Mouse (Mus musculus) erythroid progenitor cell, adult 5-6 weeks (primary cell): ENCODE results near the gene Wwc2. TPM values are rescaled to one million over a fixed set of nuclear protein-coding genes. Genes with fewer than 3 reads are reported as not detected.

ENCODE experiments used
- ATAC-seq: replicated peaks from 2 replicates; pipeline ENCODE4 v1.8.0; 2016; ENCODE audit warnings: moderate number of reproducible peaks, mild to moderate bottlenecking, moderate TSS enrichment, inconsistent platforms; ENCODE audit not compliant: poor library complexity, low FRiP score, severe bottlenecking
- total RNA-seq, 2 experiments: library from RNA; stranded (forward) in 1 of 2; stranded (reverse) in 1 of 2; fragments of 150-400 nt in 1 of 2; fragments of 186-747, 209-891 nt in 1 of 2; gene quantifications; 2 replicates each; pipeline versions ENCODE4 v1.2.3 to v1.2.4; 2015 to 2017; ENCODE audit warnings: low replicate concordance in 2 of 2

Wwc2 gene
- under 0.01 and 0.84 TPM in 2 replicates for total RNA-seq (2015; ENCODE audit: low replicate concordance)
- total RNA-seq (2017; ENCODE audit: low replicate concordance) = 0.53 and 0.64 TPM in 2 replicates

DNA sequence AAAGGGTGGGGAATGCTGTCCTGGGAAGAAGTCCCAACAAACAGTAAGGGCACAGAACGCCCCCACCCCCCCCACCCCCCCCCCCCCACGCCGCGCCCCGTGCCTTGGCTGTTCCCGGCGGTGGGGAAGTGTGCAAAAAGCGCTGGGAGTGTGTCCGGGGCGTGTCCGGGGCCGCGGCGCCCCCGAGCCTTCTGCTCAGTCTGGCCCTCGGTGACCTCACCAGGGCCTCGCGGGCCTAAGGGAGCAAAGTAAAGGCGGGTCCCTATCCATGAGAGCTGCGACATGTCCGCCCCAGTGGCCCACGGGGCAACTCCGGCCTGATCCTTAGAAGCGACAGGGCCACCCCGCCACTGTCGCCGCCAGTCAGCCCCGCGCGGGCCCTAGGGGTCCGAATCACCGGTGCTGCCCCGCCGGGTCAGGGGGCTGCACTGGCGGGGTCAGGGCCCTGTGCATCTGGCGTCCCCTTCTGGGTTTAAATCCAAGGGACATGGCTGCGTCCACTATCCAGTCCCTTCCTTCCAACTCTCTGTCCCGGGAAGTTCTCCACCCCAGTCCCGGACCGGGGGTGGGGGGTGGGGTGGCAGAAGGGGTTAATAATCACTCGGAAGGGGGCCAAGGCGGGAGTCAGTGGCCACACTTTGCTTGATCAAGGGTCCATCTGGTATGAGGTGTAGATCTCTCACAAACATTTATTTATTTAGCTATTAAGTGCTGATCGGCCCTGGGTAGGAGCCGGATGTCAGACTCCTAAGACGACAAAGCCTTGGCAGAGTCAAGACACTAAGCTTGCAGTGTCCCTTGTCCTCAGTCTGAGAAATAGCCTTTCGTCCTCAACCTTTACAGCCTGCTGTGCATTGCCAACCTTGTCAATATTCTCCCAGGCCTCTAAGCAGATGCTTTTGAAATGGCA, at the start of gene Wwc2:
Wwc2 (minus strand) TSS at position 14 of the 910 bp plus-strand sequence.
- no peak for ATAC-seq

DNA sequence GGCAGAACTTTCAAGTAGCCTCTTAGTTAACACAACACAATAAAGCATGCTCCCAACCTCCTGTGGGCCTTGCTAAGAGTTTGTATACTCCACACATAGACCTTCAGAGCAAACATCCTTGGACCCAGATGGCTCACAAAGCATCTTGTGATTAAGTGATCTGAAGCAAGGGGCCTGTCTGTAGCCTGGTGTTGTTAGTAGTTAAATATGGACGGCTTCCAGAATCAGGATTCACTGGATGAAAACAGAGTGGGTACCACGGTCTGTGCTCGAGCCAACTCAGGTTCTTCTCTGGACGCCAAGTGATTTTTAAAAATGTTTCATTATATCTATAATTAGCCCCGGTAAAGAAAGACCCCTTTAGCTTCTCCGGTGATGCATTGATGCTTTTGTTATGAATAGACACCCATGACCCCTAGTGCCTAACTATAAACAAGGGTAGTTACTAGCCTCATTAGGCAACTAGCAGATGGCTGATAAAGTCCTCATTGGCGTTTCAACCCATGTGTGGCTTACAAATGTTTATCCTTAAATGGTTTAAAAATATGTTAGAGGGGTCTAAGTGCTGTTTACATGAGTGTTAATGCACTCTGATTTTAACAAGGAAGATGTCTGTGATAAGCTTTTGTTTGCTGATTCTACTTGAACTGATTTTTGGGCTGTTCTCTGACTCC, 47.7 kb upstream of the Wwc2 start:
- no peak for ATAC-seq

DNA sequence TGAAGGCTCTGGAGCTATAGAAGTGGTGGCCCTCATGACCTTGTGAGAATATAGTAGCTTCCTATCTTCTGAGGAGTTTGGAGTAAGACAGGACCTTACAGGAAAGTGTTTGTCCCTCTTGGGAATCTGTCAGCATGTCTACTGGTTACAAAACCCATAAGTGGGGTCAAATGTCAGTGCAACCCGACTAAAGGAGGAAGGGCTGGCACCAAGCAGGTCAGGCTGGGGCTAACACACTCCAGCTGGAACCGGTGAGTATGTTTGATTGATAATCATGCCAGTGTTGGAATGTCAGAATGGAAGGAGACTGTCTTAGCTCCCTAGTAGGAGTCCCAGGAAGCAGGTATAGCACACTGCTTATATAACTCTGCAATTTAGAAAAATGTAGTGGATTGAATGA, 41.3 kb upstream of the Wwc2 start:
- no peak for ATAC-seq

- no peak for ATAC-seq
Measured at GRCm38 (mm10) chr8:48030667-48031066, 39.9 kb upstream of the Wwc2 start.

- no peak for ATAC-seq
Measured at GRCm38 (mm10) chr8:48026796-48027195, 36.1 kb upstream of the Wwc2 start.

DNA sequence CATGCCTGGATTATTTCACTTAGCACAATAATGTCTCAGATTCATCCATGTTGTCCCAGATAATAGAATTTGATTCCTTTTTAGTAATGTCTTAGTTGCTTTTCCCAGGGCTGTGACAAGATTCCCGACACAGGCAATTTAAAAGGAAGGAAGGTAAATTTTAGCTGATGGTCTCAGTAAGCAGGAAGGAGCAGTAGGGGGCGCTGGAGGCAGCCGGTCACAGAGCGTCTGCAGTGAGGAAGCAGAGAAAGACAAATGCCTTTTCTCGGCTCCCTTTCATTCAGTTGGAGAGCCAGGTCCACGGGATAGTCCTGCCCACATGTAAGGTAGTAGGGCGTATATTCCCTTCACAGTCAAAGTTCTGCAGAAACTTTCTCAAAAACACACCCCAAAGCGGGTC, 32.5 kb upstream of the Wwc2 start:
- no peak for ATAC-seq

- no peak for ATAC-seq
Measured at GRCm38 (mm10) chr8:48019737-48020136, 29.0 kb upstream of the Wwc2 start.

- ATAC-seq = 0 out of 2 replicates have a peak, but pooled peaks have one; percentile 52
Measured at GRCm38 (mm10) chr8:48016538-48016937, 25.8 kb upstream of the Wwc2 start.

DNA sequence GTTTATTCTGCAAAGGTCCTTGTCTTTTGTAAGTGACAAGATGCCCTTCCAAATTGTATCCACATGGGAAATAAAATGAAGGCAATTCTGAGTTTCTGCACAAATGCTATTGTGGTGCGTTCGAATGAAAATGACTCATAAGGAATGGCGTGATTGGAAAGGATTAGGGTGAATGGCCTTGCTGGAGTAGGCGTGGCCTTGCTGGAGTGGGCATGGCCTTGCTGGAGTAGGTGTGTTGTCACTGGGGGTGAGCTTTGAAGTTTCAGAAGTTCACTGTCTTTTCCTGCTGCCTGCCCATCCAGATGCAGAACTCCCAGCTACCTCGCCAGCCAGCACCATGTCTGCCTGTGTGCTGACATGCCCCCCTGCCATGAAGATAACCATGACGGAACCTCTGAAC, 23.7 kb upstream of the Wwc2 start:
- no peak for ATAC-seq

DNA sequence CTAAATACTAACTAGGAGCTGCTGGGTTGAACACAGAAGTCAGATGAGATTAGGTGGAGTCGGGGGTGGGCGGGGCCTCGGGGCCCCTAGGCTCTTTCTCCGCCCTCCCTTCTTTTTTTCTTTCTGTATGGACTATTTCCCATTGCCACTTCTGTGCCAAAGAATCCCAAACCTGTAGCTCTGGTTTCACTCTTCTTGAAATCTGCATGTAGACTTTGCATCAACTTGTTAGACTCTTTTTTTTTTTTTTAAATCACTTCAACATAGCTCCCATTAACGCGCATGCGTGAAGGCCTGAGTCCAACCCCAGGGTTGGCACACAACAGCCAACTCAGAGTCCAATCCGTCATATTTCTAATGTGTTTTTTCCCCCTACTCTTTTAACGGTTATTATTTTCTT, 22.6 kb upstream of the Wwc2 start:
- ATAC-seq = no peak

DNA sequence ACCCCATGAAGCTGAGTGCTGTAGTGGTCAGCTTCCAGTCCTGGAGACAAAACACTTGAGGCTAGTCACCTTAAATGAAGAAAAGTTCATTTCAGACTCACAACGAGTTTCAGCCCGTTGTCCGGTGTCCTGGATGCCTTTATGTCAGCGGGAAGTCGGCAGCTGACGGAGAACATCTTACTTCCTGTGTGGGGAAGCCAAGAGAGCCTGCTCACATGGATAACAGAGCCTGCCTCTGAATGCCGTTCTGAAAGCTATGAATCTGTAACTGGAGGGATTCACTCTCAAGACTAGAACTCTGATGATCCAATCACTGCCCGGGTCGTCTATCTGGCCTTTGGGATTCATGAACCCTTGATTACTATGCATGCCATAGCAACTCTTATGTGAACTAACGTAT, 21.1 kb upstream of the Wwc2 start:
- ATAC-seq = no peak

- ATAC-seq = no peak
Measured at GRCm38 (mm10) chr8:48010977-48011376, 20.3 kb upstream of the Wwc2 start.

DNA sequence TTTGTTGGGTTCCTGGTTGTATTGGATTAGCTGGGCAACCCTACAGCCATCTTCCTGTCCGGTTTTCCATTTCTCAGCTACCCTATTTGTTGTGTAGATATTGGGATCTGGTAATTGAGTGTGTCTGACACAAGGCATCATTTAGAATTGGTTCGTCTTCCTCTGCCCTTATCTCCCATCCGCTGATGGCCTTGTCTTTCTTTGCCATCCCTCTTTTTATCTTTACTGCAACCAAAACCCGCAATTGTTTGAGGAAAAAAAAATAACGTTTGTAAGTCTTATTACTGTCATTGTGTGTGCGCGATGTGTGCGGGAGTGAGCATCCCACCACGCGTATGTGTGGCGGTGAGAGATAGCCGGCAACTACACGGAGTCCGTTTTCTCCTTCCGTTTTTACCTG, 18.7 kb upstream of the Wwc2 start:
- no peak for ATAC-seq

DNA sequence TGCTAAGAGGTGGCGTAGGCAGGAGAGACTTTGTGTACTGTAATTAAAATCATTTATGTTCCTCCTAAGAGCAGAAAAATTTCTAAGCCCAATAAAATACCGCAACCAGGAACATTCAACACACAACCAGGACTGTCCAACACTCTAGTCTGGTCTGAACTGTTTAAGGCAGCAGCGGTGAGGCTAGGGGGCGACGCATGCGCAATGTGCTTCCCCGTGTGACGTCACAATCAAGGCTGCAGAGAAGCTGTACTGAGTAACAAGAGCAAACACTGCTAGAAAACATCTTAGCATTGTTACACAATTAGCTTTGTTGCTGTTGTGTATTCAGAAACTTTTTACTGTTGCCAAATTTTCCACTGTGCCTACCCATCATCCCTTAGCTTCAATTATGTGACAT, 18.2 kb upstream of the Wwc2 start:
- no peak for ATAC-seq

DNA sequence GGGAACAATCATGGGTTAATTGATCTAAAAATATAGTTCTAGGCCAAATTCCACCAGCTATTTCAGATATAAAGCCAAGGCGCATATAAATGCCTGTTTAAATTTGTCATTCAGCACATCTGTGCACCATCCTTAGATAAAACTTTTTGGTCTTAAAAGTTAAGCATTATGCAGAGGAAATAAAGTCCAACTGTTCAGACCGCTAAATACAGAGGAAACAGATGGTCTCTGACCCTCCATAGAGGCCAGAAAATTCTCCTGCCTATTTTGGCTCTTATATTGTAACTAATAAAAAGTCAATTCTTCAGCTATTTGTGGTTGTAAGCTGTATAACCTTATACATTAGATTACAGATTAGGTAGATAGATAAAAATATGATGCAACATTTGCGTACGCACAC, 16.1 kb upstream of the Wwc2 start:
- no peak for ATAC-seq

DNA sequence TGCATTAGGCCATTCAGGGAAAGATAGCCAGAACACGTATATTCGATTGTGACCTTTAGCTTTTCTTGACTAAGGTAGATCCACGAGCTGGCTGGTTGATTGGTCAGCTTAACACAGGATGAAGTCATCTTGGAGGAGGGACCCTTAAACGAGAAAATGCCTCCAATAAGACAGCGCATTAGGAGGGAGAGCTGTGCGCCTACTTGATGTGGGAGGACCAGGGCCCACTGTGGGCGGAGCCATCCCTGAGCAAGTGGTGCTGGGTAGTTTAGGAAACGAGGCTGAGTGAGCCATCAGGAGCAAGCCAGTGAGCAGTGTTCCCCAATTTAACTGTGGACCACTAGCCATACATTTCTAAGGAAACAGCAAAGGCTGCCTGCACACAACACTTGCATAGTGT, 11.8 kb upstream of the Wwc2 start:
- no peak for ATAC-seq

GRCm38 (mm10) chr8:48001395-48001794, 10.7 kb upstream of the Wwc2 start:
- no peak for ATAC-seq

DNA sequence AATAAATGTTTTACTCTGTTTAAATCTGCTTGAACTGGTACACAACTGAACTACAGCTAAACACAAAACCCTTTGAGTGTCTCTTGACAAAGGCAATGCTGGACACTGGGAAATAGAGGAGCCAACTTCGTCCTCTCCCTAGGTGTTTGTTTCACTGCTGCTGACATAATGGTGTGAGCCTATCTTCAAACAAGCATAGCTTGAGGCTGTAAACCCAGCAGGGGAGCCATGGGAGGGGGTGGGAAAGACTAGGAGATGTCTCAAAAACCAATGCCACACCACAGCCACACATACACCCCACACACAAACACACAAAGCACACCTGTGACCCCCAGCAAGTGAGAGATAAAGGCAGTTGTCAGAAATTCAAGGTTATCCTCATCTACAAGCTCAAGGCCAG, 6.0 kb upstream of the Wwc2 start:
- no peak for ATAC-seq

DNA sequence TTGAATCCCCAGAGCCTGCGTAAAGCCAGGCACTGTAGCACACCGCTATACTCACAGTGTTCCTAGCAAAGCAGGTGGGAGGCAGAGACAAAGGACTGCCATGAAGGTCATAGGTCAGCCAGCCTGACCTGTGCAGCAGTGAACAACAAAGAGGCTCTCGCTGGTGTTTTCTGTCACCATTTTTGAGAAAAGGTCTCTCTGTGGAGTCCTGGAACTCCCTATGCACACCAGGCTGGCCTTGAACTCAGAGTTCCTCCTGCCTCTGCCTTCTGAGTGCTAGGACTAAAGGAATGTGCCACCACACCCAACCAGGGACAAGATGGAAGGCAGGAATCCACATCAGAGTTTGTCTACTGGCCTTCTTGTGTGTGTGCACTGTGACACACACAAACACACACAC, 5.4 kb upstream of the Wwc2 start:
- ATAC-seq = no peak

- no peak for ATAC-seq
Measured at GRCm38 (mm10) chr8:47995391-47995790, 4.7 kb upstream of the Wwc2 start.

DNA sequence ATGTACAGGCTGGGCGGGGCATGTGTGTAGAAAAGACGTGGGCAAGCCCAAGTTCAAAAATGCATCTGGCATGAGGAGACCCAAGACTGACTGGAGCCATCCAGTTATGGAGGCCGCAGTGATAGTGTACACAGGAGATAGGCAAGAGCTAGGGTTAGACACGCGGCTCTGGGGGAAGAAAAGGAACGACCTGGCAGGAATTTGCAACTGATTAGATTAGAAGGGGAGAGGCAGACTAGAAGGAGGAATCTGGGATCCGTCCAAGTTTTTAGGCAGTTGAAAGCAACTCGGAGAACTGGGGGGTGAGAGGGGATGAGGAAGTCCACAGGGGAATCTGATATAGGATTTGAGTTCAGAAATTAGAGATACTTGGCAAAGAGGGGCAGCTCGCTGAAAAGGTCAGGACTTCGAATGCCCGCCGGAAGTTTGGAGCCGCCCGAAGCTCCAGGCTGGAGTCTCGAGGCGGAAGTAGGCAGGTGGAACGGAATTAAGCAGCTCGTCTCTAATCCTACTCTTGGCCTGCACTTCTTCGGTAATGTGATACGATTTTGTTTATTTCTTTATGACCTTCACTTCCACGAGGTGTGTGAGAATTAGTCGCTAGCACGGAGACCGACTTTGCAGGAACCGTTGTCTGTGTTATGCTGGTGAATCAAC, 4.0 kb upstream of the Wwc2 start:
- ATAC-seq = no peak
